Mouse (Mus musculus) kidney, postnatal 36 days (tissue): ENCODE measurements at regions not wholly inside any gene's neighbourhood (a gene's known extent, or its start where the extent isn't known, plus 50 kb on each side); places are given as distances from the start of the nearest gene placed in this dataset.

Experiments used
- DNase-seq, 2 experiments: peaks; one replicate each; pipeline ENCODE4 v3.0.0; 2021 to 2022; ENCODE audit warnings: mixed read lengths in 2 of 2

- peak in 1 of 2 experiments; percentile 43 for DNase-seq
These were observed 95.1 kb upstream of the Errfi1 start for GRCm38 (mm10) chr4:150758467-150759237.

DNA sequence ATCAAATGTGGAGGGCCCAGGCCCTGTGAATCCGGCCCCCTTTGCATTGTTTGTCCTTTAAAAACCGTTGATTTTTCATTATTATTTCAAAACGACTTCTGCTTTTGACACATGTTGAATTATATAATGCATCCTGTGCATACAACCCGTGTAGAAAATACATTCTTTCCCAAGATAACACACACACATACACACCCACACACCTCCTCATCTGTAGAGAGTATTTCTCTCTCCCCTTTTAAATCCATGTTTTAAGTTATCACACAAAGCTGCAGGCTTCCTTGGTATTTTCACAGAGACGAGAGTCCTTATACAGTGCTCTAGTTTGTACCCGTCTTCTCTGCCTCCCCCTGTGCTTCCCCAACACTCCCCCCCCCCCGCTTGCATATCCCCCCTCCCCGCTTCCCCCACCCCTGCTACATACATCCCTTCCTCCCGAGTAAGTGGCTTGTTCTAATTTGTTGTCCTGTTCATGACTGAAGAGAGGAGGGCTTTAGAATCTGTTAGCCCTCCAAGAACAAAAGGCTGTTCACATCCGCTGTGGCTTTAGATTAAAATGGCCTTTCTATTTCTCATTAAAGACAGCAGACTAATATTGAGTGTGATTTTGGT, 95.8 kb upstream of the Errfi1 start:
- no peak for DNase-seq

DNA sequence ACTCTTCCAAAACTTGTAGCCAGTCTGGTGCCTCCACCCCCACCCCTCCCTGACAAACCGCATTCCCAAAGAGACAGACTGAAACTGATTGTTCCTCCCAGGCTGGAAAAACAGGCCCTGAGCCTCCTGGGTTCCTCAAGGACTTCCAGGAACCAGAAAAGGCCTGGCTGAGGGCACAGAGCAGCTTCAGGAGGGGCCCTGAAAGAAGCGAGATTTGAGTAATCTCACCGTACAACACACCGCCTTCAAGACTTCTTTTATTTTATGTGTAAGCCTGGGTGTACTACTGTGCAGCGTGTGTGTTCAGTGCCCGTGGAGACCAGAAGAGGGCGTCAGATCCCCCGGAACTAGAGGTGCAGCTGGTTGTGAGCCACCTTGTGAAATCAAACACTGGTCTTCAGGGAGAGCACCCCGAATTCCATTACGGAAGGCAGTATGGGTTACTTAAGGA, 96.4 kb upstream of the Errfi1 start:
- DNase-seq, result peak in 1 of 2 experiments; percentile 45

DNA sequence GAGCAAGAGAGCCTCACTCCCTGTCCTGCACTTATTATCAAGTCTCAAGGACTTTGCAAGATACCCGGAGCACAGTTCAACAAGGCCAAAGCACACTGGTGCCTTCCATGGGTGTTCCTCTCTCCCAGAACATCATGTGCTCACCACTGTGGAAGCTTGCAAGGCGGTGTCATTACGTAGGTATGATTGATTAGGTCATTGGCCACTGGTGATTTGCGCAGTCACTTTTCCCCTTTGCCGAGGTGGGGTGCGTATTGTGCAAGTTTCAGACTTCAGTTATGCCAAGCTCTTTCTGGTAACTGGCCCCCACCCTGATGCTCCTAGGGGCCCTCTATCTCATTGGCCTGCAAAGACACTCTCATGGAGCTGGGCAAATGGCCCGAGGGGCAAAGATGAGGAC, 98.3 kb upstream of the Errfi1 start:
- DNase-seq, result no peak

DNA sequence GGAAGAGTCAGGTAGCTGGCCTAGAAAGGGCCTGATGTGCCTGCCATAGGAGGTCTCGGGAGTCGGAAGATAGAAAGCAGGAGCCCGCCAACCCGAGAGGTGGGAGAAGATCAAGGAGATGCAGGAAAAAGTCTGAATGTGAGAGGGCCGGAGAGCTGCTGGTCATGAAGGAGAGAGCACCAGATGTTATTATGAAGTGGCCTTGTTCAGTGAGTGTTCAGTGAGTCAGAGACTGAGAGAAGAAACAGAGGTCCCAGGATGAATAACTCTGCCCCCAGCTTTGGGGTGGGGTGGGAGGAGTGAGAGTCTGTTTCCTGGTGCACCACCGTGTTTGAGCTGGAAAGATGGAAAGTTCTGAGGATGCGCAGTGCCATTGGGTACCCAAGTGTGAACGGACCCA, 100.2 kb upstream of the Slc45a1 start:
- DNase-seq, result no peak

DNA sequence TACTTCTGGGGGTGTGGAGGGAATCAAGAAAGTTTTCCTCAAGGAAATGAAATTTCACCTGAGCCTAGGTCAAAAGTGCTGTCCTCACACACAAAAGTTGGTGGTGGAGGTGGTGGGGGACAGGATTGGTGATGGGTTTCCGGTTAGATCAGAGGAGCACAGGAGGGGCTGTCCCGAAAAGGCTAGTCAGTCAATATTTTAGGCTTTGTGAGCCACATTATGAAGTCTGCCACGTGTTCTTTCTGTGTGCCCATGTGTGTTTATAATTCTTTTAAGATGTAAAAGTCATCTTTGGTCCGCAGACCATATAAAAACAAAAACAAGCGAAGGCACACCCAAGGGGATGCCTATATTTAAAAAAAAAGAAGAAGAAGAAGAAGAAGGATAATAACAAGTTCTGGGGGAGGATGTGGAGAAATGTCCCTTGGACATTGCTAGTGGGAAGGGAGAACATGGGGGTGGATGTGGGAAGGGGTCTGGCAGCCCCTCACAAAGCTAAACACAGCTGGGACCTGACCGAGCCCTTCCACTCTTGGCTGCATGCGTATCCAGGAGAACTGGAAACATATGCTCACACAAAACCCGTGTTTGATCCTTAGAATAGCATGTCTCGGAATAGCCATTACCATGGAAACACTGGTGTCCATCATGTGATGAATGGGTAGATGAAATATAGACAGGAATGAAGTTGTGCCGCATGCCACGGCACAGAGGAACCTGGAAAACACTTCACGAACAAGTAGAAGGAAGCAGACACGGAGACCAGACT, 98.7 kb upstream of the Slc45a1 start:
- DNase-seq, result no peak

DNA sequence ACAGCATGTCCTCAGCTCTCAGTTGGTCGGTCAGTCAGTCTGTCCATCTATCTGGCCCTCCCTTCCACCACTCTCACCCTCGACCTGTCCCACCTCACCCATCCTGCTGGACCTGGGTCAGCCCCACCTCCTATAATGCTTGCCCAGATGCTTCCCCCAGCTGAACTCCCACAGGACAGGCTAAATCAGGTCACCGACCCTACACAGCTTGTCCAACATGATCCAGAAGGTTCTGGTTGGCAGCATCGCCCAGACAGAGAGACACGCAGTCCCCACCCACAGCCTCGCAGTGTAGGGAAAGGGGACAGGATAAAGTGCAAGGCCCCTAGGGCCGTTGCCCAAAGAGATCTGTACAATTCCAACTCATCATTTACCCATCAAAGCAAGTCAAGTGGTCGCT, 97.1 kb upstream of the Slc45a1 start:
- DNase-seq, result peak; percentile 55 to 57

GRCm38 (mm10) chr4:150748099-150749000, 96.4 kb upstream of the Slc45a1 start:
- no peak for DNase-seq

GRCm38 (mm10) chr4:150746430-150746923, 94.5 kb upstream of the Slc45a1 start:
- peak in 1 of 2 experiments; percentile 24 for DNase-seq

DNA sequence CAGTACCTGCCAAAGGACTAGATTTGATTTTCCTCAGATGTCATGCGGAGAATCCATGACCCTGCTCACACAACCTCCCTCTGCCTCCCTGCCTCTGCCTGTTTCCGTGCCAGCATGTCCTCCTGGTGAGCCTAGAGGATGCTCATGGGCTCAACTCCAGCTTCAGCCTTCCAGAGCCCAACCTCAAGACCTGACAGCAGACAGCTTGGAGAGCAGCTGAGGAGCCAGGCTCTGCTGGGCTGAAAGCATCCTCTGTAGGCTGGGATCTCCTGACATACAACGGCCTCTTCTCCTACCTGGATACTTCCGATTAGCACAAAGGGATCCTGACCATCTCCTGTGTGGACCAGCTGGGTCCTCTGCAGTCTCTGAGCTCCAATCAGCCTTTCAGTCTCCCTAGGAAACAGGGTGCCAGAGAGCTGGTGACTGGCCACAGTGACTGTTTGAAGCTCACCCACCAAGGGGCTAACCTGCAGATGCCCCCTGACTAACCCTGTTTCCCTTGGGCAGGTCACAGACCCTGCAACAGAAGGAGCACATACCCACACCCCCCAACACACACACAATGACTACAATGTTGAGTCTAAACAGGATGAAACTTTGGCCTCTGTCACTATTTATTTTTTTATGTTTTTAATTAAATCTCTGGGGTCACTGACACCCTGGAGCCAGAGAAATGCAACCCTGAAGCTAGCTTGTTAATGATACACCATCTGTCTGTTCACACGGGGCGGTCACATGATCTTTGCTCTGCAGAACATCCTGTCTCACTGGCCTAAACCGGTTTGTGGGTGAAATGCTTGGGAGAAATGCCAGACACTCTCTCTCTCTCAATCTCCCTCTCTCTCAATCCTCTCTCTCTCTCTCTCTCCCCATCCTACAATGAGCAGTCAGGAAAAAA, 93.8 kb upstream of the Slc45a1 start:
- DNase-seq, result peak; percentile 83 to 95

GRCm38 (mm10) chr4:150743508-150743907, 91.5 kb upstream of the Slc45a1 start:
- DNase-seq, result no peak

GRCm38 (mm10) chr4:150743103-150743502, 91.1 kb upstream of the Slc45a1 start:
- DNase-seq, result peak; percentile 45 to 69

GRCm38 (mm10) chr4:150741810-150742209, 89.8 kb upstream of the Slc45a1 start:
- no peak for DNase-seq

DNA sequence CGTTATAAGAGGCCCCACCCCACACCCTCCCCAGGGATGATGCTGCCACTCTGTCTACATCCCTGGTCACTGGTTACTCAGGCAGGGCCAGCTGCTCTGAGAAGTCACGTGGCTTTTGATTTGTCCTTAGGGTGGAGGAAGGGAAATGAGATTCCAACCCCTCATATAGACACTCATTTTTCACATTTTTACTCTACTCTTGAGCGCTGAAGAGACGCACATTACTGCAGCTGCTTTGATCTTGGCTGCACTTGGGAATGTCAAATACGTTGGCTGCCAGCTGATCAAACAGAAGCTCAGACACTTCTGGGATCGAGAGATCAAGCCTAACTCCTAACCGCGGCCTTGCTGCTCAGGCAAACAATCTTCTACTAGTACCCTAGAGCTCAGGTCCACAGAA, 88.2 kb upstream of the Slc45a1 start:
- no peak for DNase-seq

- DNase-seq, result peak in 1 of 2 experiments; percentile 73
These were observed 86.8 kb upstream of the Slc45a1 start for GRCm38 (mm10) chr4:150738736-150739135.

DNA sequence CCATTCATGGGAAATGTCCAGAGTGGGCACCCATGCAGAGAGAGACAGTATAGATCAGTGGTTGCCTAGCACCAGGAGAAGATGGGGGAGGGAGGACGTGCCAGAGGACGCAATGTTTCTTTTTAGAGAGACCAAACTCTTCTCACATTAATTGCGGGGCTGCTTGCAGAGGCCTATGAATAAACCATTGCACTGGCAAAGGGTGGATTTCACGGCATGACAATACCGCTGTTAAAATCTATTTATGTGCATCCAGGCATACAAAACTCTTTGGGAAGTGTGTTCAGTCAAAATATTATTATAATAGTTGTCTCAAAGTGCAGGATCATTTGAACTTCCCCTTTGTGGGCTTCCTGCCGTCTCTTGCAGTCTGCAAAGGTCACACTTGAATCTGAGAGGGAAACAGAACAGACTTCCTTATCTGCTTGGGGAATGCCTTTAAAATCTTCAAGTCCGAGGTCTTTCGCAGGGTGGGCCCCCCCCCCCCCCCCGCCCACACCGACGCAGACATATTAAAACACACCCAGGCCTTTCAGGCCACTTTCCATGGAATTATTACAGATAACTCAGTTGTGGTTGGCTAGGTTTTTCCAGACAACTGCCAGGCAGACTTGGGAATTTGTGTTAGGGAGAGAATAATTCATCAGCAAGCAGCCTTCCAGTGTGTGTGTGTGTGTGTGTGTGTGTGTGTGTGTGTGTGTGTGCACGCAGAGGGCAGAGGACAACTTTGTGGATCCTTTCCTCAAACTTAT, 78.3 kb upstream of the Slc45a1 start:
- peak in 1 of 2 experiments; percentile 63 for DNase-seq

DNA sequence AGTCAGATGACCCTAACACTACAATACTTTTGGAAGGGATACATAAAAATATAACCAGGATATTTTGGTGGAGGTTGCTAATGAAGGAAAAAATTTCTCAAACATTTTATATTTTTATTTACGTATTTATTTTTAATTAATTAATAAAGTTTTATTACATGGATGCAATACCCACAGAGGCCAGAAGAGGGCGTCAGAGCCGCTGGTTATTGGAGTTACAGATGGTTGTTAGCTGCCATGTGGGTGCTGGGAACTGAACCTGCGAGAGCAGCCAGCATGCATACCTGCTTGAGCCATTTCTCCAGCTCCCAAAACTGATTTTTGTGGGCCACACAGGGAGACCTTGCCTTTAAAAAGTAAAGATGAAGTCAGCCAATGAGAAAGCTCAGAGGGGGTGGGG, 74.6 kb upstream of the Slc45a1 start:
- DNase-seq, result no peak

DNA sequence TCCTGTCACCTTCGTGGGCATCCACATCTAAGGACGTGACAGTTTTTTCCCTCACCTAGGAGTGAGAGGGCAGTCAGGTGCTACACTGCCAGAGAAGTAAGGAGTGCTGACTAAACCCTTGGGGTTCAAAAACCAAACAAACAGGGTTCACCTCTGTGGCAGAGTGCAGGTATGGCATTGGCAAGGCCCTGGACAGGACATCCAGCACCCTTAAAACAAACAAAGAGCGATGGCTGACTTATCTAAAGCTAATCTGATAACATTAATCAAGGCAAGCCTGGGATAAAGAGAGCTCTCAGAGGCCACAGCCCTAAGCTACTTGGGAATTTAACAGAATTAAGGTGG, 74.1 kb upstream of the Slc45a1 start:
- DNase-seq, result no peak

- DNase-seq, result no peak
These were observed 73.6 kb upstream of the Slc45a1 start for GRCm38 (mm10) chr4:150725443-150726135.

GRCm38 (mm10) chr4:150724823-150725222, 72.8 kb upstream of the Slc45a1 start:
- peak in 1 of 2 experiments; percentile 63 for DNase-seq
